Mouse (Mus musculus) kidney, embryonic 15.5 days (tissue): Measurements from ENCODE around the gene Mgst2. TPM values are rescaled to one million over a fixed set of nuclear protein-coding genes. Genes with fewer than 3 reads are reported as not detected.
A peak's percentile ranks its signal among the peaks of the same experiment; 100 is the strongest.

Experiments used
- ATAC-seq: fragments of 200-750 bp; cut with Nextera tagmentation; replicated peaks from 2 replicates; pipeline ENCODE4 v1.8.0; 2017; ENCODE audit warnings: moderate TSS enrichment; ENCODE audit not compliant: low FRiP score
- H3K27ac ChIP-seq: fragments of 300-500 bp; sonication (generic); 2 replicates; pipeline ENCODE4 v1.5.1; 2015; ENCODE audit warnings: mild to moderate bottlenecking, inconsistent platforms
- H3K27me3 ChIP-seq: fragments of 300-500 bp; sonication (generic); 2 replicates; pipeline ENCODE4 v1.6.1; 2015; ENCODE audit warnings: inconsistent platforms
- H3K36me3 ChIP-seq: fragments of 300-500 bp; sonication (generic); 2 replicates; pipeline ENCODE4 v1.6.1; 2015; ENCODE audit warnings: inconsistent platforms
- H3K4me1 ChIP-seq: fragments of 300-500 bp; sonication (generic); 2 replicates; pipeline ENCODE4 v1.6.1; 2015; ENCODE audit warnings: inconsistent platforms
- H3K4me2 ChIP-seq: fragments of 300-500 bp; sonication (generic); 2 replicates; pipeline ENCODE4 v1.6.1; 2015; ENCODE audit warnings: moderate library complexity, mild to moderate bottlenecking, inconsistent platforms
- H3K4me3 ChIP-seq: fragments of 300-500 bp; sonication (generic); replicated peaks from 2 replicates; pipeline ENCODE4 v1.5.1; 2015; ENCODE audit warnings: mild to moderate bottlenecking, inconsistent platforms
- H3K9ac ChIP-seq: fragments of 300-500 bp; sonication (generic); 2 replicates; pipeline ENCODE4 v1.6.1; 2015; ENCODE audit warnings: mild to moderate bottlenecking, inconsistent platforms
- H3K9me3 ChIP-seq: fragments of 300-500 bp; sonication (generic); replicated peaks from 2 replicates; pipeline ENCODE4 v1.6.1; 2016; ENCODE audit warnings: inconsistent platforms
- WGBS: fragments of 180-500 bp; shearing (Covaris S2); methylation state at CpG from one replicate; pipeline ENCODE4 v1.1.7; 2015; ENCODE audit warnings: mixed read lengths; 5-methylcytosine and 5-hydroxymethylcytosine counted together
- polyA plus RNA-seq: library from polyadenylated mRNA; unstranded; fragments of >200 nt; fragmentation: Nextera tagmentation; extraction: Ambion mirVana; gene quantifications from 2 replicates; pipeline ENCODE4 v1.2.1, GENCODE M21; 2015

The Mgst2 gene
- polyA plus RNA-seq, 1 experiment from 2014 or later: 1.6 TPM

DNA sequence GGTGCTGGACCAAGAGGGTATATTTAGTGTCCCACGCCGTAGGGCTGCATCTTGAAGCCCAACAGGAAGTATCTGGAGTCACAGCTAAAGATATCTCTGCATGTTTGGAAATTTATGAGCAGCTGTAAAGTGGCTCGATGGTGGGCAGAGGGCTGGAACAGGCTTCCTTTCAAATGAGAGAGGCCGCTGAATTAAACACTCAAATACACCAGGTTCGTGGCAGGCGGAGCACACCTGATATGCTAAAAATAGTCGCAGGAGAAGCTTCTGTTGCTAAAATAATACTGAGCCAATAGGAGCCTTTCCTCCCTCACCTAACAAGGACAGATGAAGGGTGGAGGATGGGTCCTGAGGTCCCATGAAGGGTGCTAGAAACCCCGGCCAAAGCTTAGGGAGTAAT, 67.8 kb downstream of the Mgst2 start:
- no peaks in the 10 kb centered on the region for H3K27me3 ChIP-seq
- ATAC-seq: peak; percentile 52
- peaks cover 66% of the 10 kb centered on the region for H3K4me1 ChIP-seq
- no peak overlapping the region for H3K4me3 ChIP-seq
- H3K27ac ChIP-seq: peak overlapping the region; percentile 82
- H3K9ac ChIP-seq: no peak overlapping the region
- H3K36me3 ChIP-seq: no peaks in the 10 kb centered on the region
- no peaks in the 10 kb centered on the region for H3K9me3 ChIP-seq
- H3K4me2 ChIP-seq: 0 out of 2 replicates have a peak overlapping the region, but pooled peaks have one; percentile 12
- WGBS: 18% methylated on average over 8 of the region's 8 CpGs

DNA sequence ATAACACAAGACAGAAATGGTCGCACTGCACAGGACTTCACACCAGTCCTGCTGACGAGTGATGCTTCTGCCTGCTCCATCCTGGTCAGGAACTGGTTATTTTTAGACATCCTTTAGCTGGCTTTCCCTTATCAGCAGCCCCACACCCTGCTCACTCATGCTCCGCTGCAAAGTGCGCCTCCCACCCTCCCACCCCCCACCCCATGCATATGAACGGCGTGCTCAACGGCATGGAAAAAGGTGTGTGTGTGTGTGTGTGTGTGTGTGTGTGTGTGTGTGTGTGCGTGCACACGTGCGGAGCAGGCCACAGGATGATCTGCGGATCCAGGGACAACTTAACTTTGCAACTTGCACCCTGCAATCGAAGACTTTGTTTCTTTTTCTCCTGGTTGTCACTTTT, 68.3 kb downstream of the Mgst2 start:
- Histone ChIP-seq H3K4me2 (0 out of 2 replicates have a peak overlapping the region, but pooled peaks have one; percentile 12), H3K9ac (no peak overlapping the region), H3K36me3 (no peaks in the 10 kb centered on the region), H3K27ac (peak overlapping the region; percentile 82), H3K9me3 (no peaks in the 10 kb centered on the region), H3K4me1 (peaks cover 61% of the 10 kb centered on the region), H3K4me3 (no peak overlapping the region), H3K27me3 (no peaks in the 10 kb centered on the region)
- ATAC-seq: peak; percentile 52
- 41% methylated on average over 12 of the region's 12 CpGs for WGBS

DNA sequence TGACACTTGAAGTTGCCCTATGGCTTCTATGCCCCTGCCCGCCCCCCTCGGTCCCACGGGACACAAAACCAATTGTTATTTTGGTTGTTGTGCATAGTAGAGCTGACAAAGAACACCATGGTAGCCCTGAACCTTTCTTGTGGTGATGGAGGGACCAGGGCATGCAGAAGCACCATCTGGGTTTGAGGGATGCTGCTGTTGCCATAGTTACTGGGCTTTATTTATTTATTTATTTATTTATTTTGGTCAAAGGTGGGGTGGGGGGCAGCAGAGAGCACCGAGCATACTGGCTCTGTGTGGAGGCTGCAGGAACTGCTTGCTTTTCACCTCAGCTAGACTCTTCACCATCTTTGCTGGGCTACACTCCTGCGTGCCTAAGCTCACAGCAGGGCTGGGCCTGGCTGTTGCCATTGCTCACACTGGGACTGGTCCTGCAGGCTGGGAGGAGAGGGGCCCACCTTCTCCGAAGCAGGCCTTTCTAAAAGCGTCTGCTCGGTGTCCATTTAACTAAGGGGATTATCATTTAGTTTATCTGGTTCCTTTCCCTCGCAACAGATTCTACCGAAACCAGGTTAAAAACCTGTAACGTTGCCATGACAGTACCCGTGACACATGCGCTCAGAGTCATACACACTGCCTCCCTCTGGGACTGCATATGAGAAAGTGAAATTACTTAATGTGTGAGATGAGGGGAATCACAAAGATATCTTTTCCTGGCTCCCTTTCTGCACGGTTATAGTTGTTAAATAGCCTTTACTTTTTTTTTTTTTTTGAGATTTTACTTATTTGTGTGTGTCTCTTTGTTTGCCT, 69.2 kb downstream of the Mgst2 start:
- Histone ChIP-seq H3K9me3 (no peaks in the 10 kb centered on the region), H3K27me3 (no peaks in the 10 kb centered on the region), H3K27ac (no peak overlapping the region), H3K36me3 (no peaks in the 10 kb centered on the region), H3K4me3 (no peak overlapping the region), H3K4me2 (no peak overlapping the region), H3K9ac (no peak overlapping the region), H3K4me1 (peaks cover 53% of the 10 kb centered on the region)
- no peak for ATAC-seq
- WGBS: 77% methylated on average over 14 of the region's 14 CpGs

DNA sequence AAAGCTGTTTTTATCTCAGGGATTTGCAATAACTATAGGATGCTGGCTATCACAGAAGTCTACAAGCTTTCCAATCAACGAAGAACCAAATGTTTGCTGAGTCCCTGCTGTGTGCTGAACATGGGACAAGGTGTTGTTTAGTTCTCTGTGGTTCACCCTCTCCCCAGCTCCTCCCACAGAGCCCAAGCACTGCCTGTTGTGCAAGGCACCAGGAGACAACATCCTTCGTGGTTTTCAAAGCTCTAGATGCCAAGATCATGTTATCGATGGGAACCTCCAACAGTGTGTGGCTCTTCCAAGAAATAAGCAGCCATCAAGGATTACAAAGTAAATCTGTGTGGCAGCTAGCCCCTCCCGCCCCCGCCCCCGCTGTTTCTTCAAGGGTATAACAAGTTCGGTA, 70.5 kb downstream of the Mgst2 start:
- no peak for ATAC-seq
- H3K9me3 ChIP-seq: no peaks in the 10 kb centered on the region
- no peak overlapping the region for H3K4me2 ChIP-seq
- H3K4me1 ChIP-seq: peaks cover 39% of the 10 kb centered on the region
- H3K27me3 ChIP-seq: no peaks in the 10 kb centered on the region
- no peak overlapping the region for H3K4me3 ChIP-seq
- 86% methylated on average over 7 of the region's 7 CpGs for WGBS
- no peak overlapping the region for H3K27ac ChIP-seq
- H3K9ac ChIP-seq: no peak overlapping the region
- no peaks in the 10 kb centered on the region for H3K36me3 ChIP-seq

DNA sequence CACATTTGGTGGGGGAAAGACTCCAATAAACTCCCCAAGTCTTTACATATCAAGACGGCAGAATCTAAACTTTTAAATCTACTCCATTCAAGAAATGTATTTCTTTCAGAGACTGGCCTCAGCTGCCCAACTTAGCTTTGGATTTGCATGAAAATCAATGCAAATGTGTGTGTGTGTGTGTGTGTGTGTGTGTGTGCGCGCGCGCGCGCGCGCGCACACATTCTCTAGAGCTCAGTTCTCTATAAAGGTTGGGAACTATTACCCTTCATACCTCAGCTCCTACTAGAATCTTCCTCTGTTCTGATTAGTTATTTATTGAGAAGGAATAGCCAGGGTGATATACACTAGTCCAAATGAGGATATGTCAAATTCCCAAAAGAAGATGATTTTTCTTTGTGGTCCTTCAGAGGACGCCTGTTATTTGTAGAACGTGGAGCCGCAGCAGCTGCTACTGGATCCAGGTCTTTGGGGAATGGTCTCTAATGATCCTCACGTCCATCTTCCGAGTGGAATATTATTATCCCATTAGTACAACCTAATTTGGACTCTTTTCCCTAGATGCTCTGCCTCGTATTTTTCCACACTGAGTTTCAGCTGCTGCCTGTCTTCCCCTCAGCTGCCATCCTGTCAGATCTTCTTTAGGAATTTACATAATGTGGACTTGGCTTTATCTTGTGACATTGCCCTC, 71.9 kb downstream of the Mgst2 start:
- Histone ChIP-seq H3K27ac (no peak overlapping the region), H3K4me2 (no peak overlapping the region), H3K9ac (no peak overlapping the region), H3K9me3 (no peaks in the 10 kb centered on the region), H3K27me3 (no peaks in the 10 kb centered on the region), H3K4me3 (no peak overlapping the region), H3K4me1 (peaks cover 25% of the 10 kb centered on the region), H3K36me3 (no peaks in the 10 kb centered on the region)
- 92% methylated on average over 16 of the region's 16 CpGs for WGBS
- ATAC-seq: no peak

Other genes with a start within 250 kb of the Mgst2 start
- 52.3 and 54.6 TPM in 2 replicates for gene Naa15, start 245.2 kb upstream of the Mgst2 start, polyA plus RNA-seq
- gene Rab33b, start 176.4 kb upstream of the Mgst2 start, polyA plus RNA-seq: 20.0 and 20.1 TPM in 2 replicates
- 3.0 and 4.6 TPM in 2 replicates for gene Setd7, start 99.5 kb upstream of the Mgst2 start, polyA plus RNA-seq